Mouse (Mus musculus) gastrocnemius, adult 8-10 months (tissue): ENCODE measurements around the gene Mtcp1. TPM values are rescaled to one million over a fixed set of nuclear protein-coding genes. Genes with fewer than 3 reads are reported as not detected.

Experiments
- DNase-seq, 2 experiments: peaks; one replicate each; pipeline ENCODE4 v3.0.0; 2022; ENCODE audit warnings: low spot score in 2 of 2
- total RNA-seq, 4 experiments: library from RNA; stranded (reverse); gene quantifications; 2 replicates each; pipeline ENCODE4 v1.2.4; 2022

Mtcp1 gene
- total RNA-seq, result 1 to 10 TPM in 3 of 4 experiments, under 1 TPM in 1; 0.65 to 2.9 (median 1.8) TPM

- DNase-seq, result peak; percentile 73 to 84
Observed at GRCm38 (mm10) chrX:75415936-75416785, at the start of gene Mtcp1, which contains the start of the genes Cmc4 and Brcc3. Gene Mtcp1, minus strand, starts transcription at chrX:75416588. Gene Cmc4, minus strand, starts transcription at chrX:75416584. Gene Brcc3, plus strand, starts transcription at chrX:75416628.

GRCm38 (mm10) chrX:75454597-75454996 is 38.2 kb upstream of the Mtcp1 start:
- no peak for DNase-seq

- no peak for DNase-seq
Observed at GRCm38 (mm10) chrX:75409711-75410110, 6.7 kb downstream of the Mtcp1 start.

GRCm38 (mm10) chrX:75403350-75403749 is 13.0 kb downstream of the Mtcp1 start:
- no peak for DNase-seq

GRCm38 (mm10) chrX:75402668-75403067 is 13.7 kb downstream of the Mtcp1 start:
- DNase-seq, result no peak

- DNase-seq, result no peak
Observed at GRCm38 (mm10) chrX:75399471-75399870, 16.9 kb downstream of the Mtcp1 start.

GRCm38 (mm10) chrX:75382195-75382771 is 34.1 kb downstream of the Mtcp1 start, which contains the start of the genes Fundc2 and F8:
Gene Fundc2, plus strand, starts transcription at chrX:75382399.
Gene F8, minus strand, starts transcription at chrX:75382615.
- DNase-seq, result peak; percentile 71 to 73

GRCm38 (mm10) chrX:75381699-75382098 is 34.7 kb downstream of the Mtcp1 start:
- no peak for DNase-seq

- no peak for DNase-seq
Observed at GRCm38 (mm10) chrX:75381176-75381575, 35.2 kb downstream of the Mtcp1 start.

- no peak for DNase-seq
Observed at GRCm38 (mm10) chrX:75376815-75377214, 39.6 kb downstream of the Mtcp1 start.

- no peak for DNase-seq
Observed at GRCm38 (mm10) chrX:75372666-75373425, 43.5 kb downstream of the Mtcp1 start.

- DNase-seq, result no peak
Observed at GRCm38 (mm10) chrX:75370197-75370596, 46.2 kb downstream of the Mtcp1 start.

Other genes with a start within 250 kb of the Mtcp1 start
- 100 to 1,000 TPM; 213 to 242 (median 228) TPM for gene Fundc2, start 34.2 kb downstream of the Mtcp1 start, total RNA-seq
- under 1 TPM; 0.53 to 0.96 (median 0.72) TPM for gene F8, start 34.0 kb downstream of the Mtcp1 start, total RNA-seq
- 1 to 10 TPM; 8.4 to 9.5 (median 8.7) TPM for gene Cmc4, start within 50 bp of the Mtcp1 start, total RNA-seq
- gene Brcc3, start within 50 bp of the Mtcp1 start, total RNA-seq, result 10 to 100 TPM; 22.5 to 25.8 (median 24.2) TPM
- 10 to 100 TPM; 34.5 to 42.1 (median 37.8) TPM for gene Vbp1, start 97.7 kb upstream of the Mtcp1 start, total RNA-seq
- under 1 TPM in 1 of 4 experiments, not detected in 3; 0.17 TPM for gene Rab39b, start 161.6 kb upstream of the Mtcp1 start, total RNA-seq